Mouse (Mus musculus) midbrain, postnatal 0 days (tissue): ENCODE data around the gene Pcsk2. TPM values are rescaled to one million over a fixed set of nuclear protein-coding genes. Genes with fewer than 3 reads are reported as not detected.

Experiments used
- ATAC-seq: fragments of 200-750 bp; cut with Nextera tagmentation; 2 replicates; pipeline ENCODE4 v1.8.0; 2017; ENCODE audit warnings: moderate number of reproducible peaks, mild to moderate bottlenecking, moderate TSS enrichment, moderate library complexity; ENCODE audit not compliant: low FRiP score
- DNase-seq: peaks from one replicate; pipeline ENCODE4 v3.0.0-alpha.2; 2015; ENCODE audit warnings: low spot score
- H3K27ac ChIP-seq: fragments of 300-500 bp; sonication (generic); 2 replicates; pipeline ENCODE4 v1.5.1; 2014; ENCODE audit warnings: low read depth, mild to moderate bottlenecking, low read length, mixed read lengths
- H3K27me3 ChIP-seq: fragments of 300-500 bp; sonication (generic); 2 replicates; pipeline ENCODE4 v1.6.1; 2014; ENCODE audit warnings: low read length, control low read depth, mixed read lengths; ENCODE audit not compliant: insufficient read depth
- H3K36me3 ChIP-seq: fragments of 300-500 bp; sonication (generic); 2 replicates; pipeline ENCODE4 v1.6.1; 2014; ENCODE audit warnings: low read length, control low read depth, mixed read lengths; ENCODE audit not compliant: insufficient read depth
- H3K4me1 ChIP-seq: fragments of 300-500 bp; sonication (generic); 2 replicates; pipeline ENCODE4 v1.6.1; 2014; ENCODE audit warnings: mild to moderate bottlenecking, control low read depth, antibody characterized with exemption, low read length, mixed read lengths; ENCODE audit not compliant: insufficient read depth
- H3K4me2 ChIP-seq: fragments of 300-500 bp; sonication (generic); 2 replicates; pipeline ENCODE4 v1.6.1; 2014; ENCODE audit warnings: low read depth, mild to moderate bottlenecking, low read length, mixed read lengths; ENCODE audit not compliant: poor library complexity, severe bottlenecking
- H3K4me3 ChIP-seq: fragments of 300-500 bp; sonication (generic); 2 replicates; pipeline ENCODE4 v1.5.1; 2014; ENCODE audit warnings: low read depth, mild to moderate bottlenecking, low read length, moderate library complexity
- H3K9ac ChIP-seq: fragments of 300-500 bp; sonication (generic); replicated peaks from 2 replicates; pipeline ENCODE4 v1.6.1; 2014; ENCODE audit warnings: mild to moderate bottlenecking, low read length, moderate library complexity, mixed read lengths; ENCODE audit not compliant: poor library complexity, severe bottlenecking
- H3K9me3 ChIP-seq: fragments of 300-500 bp; sonication (generic); 2 replicates; pipeline ENCODE4 v1.6.1; 2016; ENCODE audit warnings: low read length, control low read depth
- CTCF ChIP-seq: IDR thresholded peaks from 2 replicates; pipeline ENCODE4 v1.5.1; 2016; ENCODE audit warnings: antibody characterized with exemption, mild to moderate bottlenecking
- WGBS: fragments of 180-500 bp; shearing (Covaris S2); extraction: QIAGEN DNeasy Blood & Tissue Kit; methylation state at CpG from one replicate; pipeline ENCODE4 v1.1.7; 2014; 5-methylcytosine and 5-hydroxymethylcytosine counted together
- polyA plus RNA-seq: library from polyadenylated mRNA; unstranded; fragments of >200 nt; fragmentation: Nextera tagmentation; extraction: Ambion mirVana; gene quantifications from 2 replicates; pipeline ENCODE4 v1.2.1, GENCODE M21; 2015
- total RNA-seq: library from RNA; depleted of rRNA; stranded (reverse); fragments of >200 nt; gene quantifications from 2 replicates; pipeline ENCODE4 v1.2.3, GENCODE M21; 2014

The Pcsk2 gene
- total and polyA plus RNA-seq, 2 experiments from 2014 or later: 38.3 to 60.8 TPM

GRCm38 (mm10) chr2:143808789-143809188 is 262.8 kb downstream of the Pcsk2 start:
- ATAC-seq (no peak), DNase-seq (no peak)
- H3K4me3 ChIP-seq: no peak overlapping the region
- no peak overlapping the region for H3K27ac ChIP-seq
- H3K4me2 ChIP-seq: no peak overlapping the region
- H3K4me1 ChIP-seq: no peaks in the 10 kb centered on the region
- WGBS: 71% methylated on average over 5 of the region's 5 CpGs
- H3K9me3 ChIP-seq: no peaks in the 10 kb centered on the region
- H3K27me3 ChIP-seq: no peaks in the 10 kb centered on the region
- H3K9ac ChIP-seq: no peak overlapping the region
- peaks cover 10% of the 10 kb centered on the region; the same call in 1 of the 2 replicates for H3K36me3 ChIP-seq
- peak; percentile 54 for TF ChIP-seq CTCF

- Histone ChIP-seq H3K9ac (no peak overlapping the region), H3K4me1 (no peaks in the 10 kb centered on the region), H3K27me3 (no peaks in the 10 kb centered on the region), H3K27ac (no peak overlapping the region), H3K9me3 (no peaks in the 10 kb centered on the region), H3K4me2 (no peak overlapping the region), H3K4me3 (no peak overlapping the region), H3K36me3 (peaks cover 5% of the 10 kb centered on the region; the same call in 1 of the 2 replicates)
- DNase-seq: no peak
- no peak for ATAC-seq
- 62% methylated on average over 4 of the region's 4 CpGs for WGBS
- TF ChIP-seq CTCF: no peak
Measured at GRCm38 (mm10) chr2:143812262-143812661, 266.3 kb downstream of the Pcsk2 start.

DNA sequence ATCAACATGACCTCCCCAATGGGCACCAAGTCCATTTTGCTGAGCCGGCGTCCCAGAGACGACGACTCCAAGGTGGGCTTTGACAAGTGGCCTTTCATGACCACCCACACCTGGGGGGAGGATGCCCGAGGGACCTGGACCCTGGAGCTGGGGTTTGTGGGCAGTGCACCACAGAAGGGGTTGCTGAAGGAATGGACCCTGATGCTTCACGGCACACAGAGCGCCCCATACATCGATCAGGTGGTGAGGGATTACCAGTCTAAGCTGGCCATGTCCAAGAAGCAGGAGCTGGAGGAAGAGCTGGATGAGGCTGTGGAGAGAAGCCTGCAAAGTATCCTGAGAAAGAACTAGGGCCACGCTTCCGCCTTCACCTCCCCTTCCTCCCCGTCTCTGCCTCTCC is 267.5 kb downstream of the Pcsk2 start:
- no peak for TF ChIP-seq CTCF
- Histone ChIP-seq H3K4me1 (no peaks in the 10 kb centered on the region), H3K4me2 (no peak overlapping the region), H3K4me3 (no peak overlapping the region), H3K27me3 (no peaks in the 10 kb centered on the region), H3K36me3 (peaks cover 5% of the 10 kb centered on the region; the same call in 1 of the 2 replicates), H3K27ac (no peak overlapping the region), H3K9me3 (no peaks in the 10 kb centered on the region), H3K9ac (no peak overlapping the region)
- DNase-seq: no peak
- ATAC-seq: no peak
- 88% methylated on average over 11 of the region's 11 CpGs for WGBS

DNA sequence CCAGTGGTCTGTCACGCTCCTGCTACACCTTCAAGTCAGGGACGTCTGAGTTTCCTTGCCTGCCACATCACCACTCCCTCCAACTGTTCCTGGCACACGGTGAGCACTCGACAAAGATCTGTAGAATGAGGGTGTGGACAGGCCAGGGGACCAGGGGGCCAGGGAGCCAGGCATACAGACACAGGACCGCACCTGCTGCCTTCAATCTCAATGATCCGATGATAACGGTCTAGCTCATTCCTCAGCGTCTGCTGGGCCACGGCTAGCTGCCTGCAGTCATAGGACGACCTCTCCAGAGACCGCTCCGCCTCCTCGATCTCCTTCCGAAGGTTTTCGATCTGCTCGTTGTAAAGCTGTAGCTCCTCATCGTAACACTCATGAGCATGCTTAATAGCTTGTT is 285.7 kb downstream of the Pcsk2 start:
- H3K27ac ChIP-seq: no peak overlapping the region
- no peak overlapping the region for H3K4me3 ChIP-seq
- no peaks in the 10 kb centered on the region for H3K27me3 ChIP-seq
- WGBS: 78% methylated on average over 17 of the region's 17 CpGs
- H3K4me2 ChIP-seq: no peak overlapping the region
- H3K36me3 ChIP-seq: no peaks in the 10 kb centered on the region
- no peak for ATAC-seq
- no peak overlapping the region for H3K9ac ChIP-seq
- DNase-seq: no peak
- no peaks in the 10 kb centered on the region for H3K4me1 ChIP-seq
- H3K9me3 ChIP-seq: no peaks in the 10 kb centered on the region
- TF ChIP-seq CTCF: no peak

DNA sequence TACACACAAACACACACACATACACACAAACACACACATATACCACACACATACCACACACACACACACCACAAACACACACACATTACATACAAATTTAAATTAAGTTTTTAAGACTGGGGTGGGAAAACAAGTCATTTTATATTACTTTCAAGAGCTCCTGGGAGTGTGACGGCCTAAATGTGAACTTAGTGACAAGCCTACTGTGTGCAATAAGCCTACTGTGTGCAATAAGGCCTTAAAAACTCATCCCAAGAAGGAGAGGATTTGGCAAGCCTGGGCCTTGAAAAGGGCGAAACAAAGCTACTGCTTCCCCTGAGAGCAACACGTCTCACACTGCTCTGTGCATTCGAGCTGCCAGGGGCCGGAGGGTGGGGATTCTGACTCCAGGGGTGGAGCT is 286.8 kb downstream of the Pcsk2 start:
- Histone ChIP-seq H3K27me3 (no peaks in the 10 kb centered on the region), H3K9ac (no peak overlapping the region), H3K4me3 (no peak overlapping the region), H3K9me3 (no peaks in the 10 kb centered on the region), H3K27ac (no peak overlapping the region), H3K4me2 (no peak overlapping the region), H3K4me1 (0 out of 2 replicates have a peak, but pooled peaks cover 2% of the 10 kb centered on the region), H3K36me3 (no peaks in the 10 kb centered on the region)
- DNase-seq (no peak), ATAC-seq (no peak)
- TF ChIP-seq CTCF: no peak
- 78% methylated on average over 5 of the region's 5 CpGs for WGBS

DNA sequence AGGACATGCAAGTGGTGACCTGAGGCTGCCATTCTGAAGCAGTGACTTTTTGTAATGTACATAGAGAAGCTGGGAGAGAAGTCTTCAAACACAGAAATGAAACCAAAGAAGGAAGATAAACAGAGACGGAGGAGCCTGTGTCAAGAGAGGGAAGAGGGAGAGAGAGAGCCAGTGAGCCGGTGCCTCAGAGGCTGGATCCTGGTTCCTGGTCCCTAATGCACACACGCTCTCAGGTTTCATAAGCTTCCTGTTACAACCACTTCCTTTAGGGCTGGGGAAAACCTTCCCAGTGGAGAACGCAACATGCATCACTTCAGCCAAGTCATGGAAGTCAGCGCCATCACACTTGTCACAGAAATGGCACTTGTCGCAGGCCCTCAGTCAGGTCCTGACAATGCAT is 288.1 kb downstream of the Pcsk2 start:
- no peak for ATAC-seq
- TF ChIP-seq CTCF: no peak
- no peak for DNase-seq
- Histone ChIP-seq H3K36me3 (no peaks in the 10 kb centered on the region), H3K9me3 (no peaks in the 10 kb centered on the region), H3K9ac (no peak overlapping the region), H3K4me3 (no peak overlapping the region), H3K27me3 (no peaks in the 10 kb centered on the region), H3K4me2 (no peak overlapping the region), H3K27ac (no peak overlapping the region), H3K4me1 (0 out of 2 replicates have a peak, but pooled peaks cover 2% of the 10 kb centered on the region)
- 90% methylated on average over 6 of the region's 6 CpGs for WGBS
